Comparison of ENCODE assay signal across 21 mouse cellular contexts in the genomic region with DNA sequence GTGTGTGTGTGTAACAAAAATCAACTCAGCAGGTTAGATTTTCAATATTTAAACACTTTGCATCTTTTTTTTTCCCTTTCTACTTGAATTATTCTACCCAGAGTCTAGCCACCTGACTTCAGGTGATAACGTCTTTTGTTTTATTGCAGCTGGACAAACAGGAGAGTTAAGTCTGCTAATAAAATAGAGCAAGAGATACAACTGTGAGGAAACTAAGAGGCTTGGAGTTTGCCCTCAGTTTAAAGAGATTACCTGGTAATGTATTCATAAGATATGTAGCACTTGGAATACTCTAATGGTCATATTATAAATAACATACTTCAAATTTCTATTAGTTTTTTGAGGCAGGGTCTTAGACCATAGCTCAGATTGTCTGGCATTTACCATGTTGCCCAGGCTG. TPM values are rescaled to one million over a fixed set of nuclear protein-coding genes. Genes with fewer than 3 reads are reported as not detected.
DNase-seq lines count a peak whose midpoint lies in the region; ATAC-seq and TF ChIP-seq lines count a peak whose summit lies in the region.
"Had no signal": no experiment of that assay in that cellular context is flagged by ENCODE, and none has a peak within 500 bp of the region (broad histone marks: within the 10 kb centered on the region; RNA-seq: fewer than 3 reads in every experiment).

No protein-coding gene starts in this region.

- H3K4me3 ChIP-seq in intestine, embryonic 15.5 days (replicated peaks), result no peak overlapping the region
- no peak overlapping the region for H3K4me3 ChIP-seq in intestine, embryonic 16.5 days (ENCODE audit: low read length)
- no peak overlapping the region for H3K4me3 ChIP-seq in intestine, postnatal 0 days (ENCODE audit: low read depth, low read length)
- no peak overlapping the region for H3K4me3 ChIP-seq in heart, embryonic 10.5 days

- no peak for DNase-seq in left cerebral cortex, adult 11 months (ENCODE audit: low spot score)
- no peak for DNase-seq in spleen, postnatal 14 days (ENCODE audit: low spot score in 2 of 2)
- no peak for DNase-seq in heart, embryonic 10.5 days (ENCODE audit: low spot score)
- DNase-seq: adrenal gland, adult 2 months; adrenal gland, adult 8-10 months; adrenal gland, postnatal 10 days; adrenal gland, postnatal 14 days; adrenal gland, postnatal 25 days; adrenal gland, postnatal 36 days; B cell, adult 2 months; cerebellum, adult 11 months; cerebellum, adult 11-12 months; cerebellum, adult 18-20 months had no signal

- no peaks in the 10 kb centered on the region for H3K9me3 ChIP-seq in intestine, embryonic 15.5 days
- no peaks in the 10 kb centered on the region for H3K9me3 ChIP-seq in intestine, embryonic 16.5 days (ENCODE audit: control insufficient read depth, low read length)
- H3K9me3 ChIP-seq in intestine, postnatal 0 days (ENCODE audit: control insufficient read depth), result no peaks in the 10 kb centered on the region
- no peaks in the 10 kb centered on the region for H3K9me3 ChIP-seq in heart, embryonic 10.5 days

- no peak overlapping the region for H3K27ac ChIP-seq in intestine, embryonic 15.5 days
- H3K27ac ChIP-seq in intestine, embryonic 16.5 days (ENCODE audit: low read length), result peak overlapping the region; percentile 60
- H3K27ac ChIP-seq in intestine, postnatal 0 days (ENCODE audit: low read depth, low read length), result no peak overlapping the region
- H3K27ac ChIP-seq in heart, embryonic 10.5 days, result no peak overlapping the region

- TF ChIP-seq CTCF in intestine, postnatal 0 days (IDR thresholded peaks at IDR 0.05; ENCODE audit: low read depth), result no peak

- WGBS in intestine, embryonic 15.5 days, result 63% methylated on average over 1 of the region's 1 CpGs
- 55% methylated on average over 1 of the region's 1 CpGs for WGBS in intestine, embryonic 16.5 days
- 33% methylated on average over 1 of the region's 1 CpGs for WGBS in intestine, postnatal 0 days
- WGBS in heart, embryonic 10.5 days, result 88% methylated on average over 1 of the region's 1 CpGs

- H3K4me1 ChIP-seq in intestine, embryonic 15.5 days (replicated peaks), result 0 out of 2 replicates have a peak, but pooled peaks cover 2% of the 10 kb centered on the region
- peaks cover 6% of the 10 kb centered on the region for H3K4me1 ChIP-seq in intestine, embryonic 16.5 days (ENCODE audit: control insufficient read depth, insufficient read depth, low read length)
- peaks cover 5% of the 10 kb centered on the region; the same call in 1 of the 2 replicates for H3K4me1 ChIP-seq in intestine, postnatal 0 days (replicated peaks; ENCODE audit: control insufficient read depth, insufficient read depth, low read length)
- H3K4me1 ChIP-seq in heart, embryonic 10.5 days, result no peaks in the 10 kb centered on the region

- H3K9ac ChIP-seq in intestine, embryonic 15.5 days, result no peak overlapping the region
- H3K9ac ChIP-seq in intestine, embryonic 16.5 days (ENCODE audit: low read depth, low read length), result no peak overlapping the region
- H3K9ac ChIP-seq in intestine, postnatal 0 days (ENCODE audit: low read depth, low read length), result no peak overlapping the region

- H3K36me3 ChIP-seq in intestine, embryonic 15.5 days, result no peaks in the 10 kb centered on the region
- H3K36me3 ChIP-seq in intestine, embryonic 16.5 days (ENCODE audit: control insufficient read depth, insufficient read depth, low read length), result no peaks in the 10 kb centered on the region
- no peaks in the 10 kb centered on the region for H3K36me3 ChIP-seq in intestine, postnatal 0 days (ENCODE audit: control insufficient read depth, insufficient read depth)
- H3K36me3 ChIP-seq in heart, embryonic 10.5 days, result no peaks in the 10 kb centered on the region
- H3K36me3 ChIP-seq: G1E had no signal

- ATAC-seq in intestine, embryonic 15.5 days, result peak; percentile 77
- peak; percentile 74 for ATAC-seq in intestine, embryonic 16.5 days
- ATAC-seq in intestine, postnatal 0 days, result peak; percentile 81
- ATAC-seq: activated CD4-positive, CD25-positive, alpha-beta regulatory T cell, adult 4 months; CD4-positive, CD25-positive, alpha-beta regulatory T cell, adult 4 months; Patski had no signal

- no peak overlapping the region for H3K4me2 ChIP-seq in intestine, embryonic 15.5 days (replicated peaks)
- no peak overlapping the region for H3K4me2 ChIP-seq in intestine, embryonic 16.5 days (ENCODE audit: low read depth, low read length)
- H3K4me2 ChIP-seq in intestine, postnatal 0 days (replicated peaks; ENCODE audit: low read depth), result no peak overlapping the region

- H3K27me3 ChIP-seq in intestine, embryonic 15.5 days (replicated peaks), result no peaks in the 10 kb centered on the region
- no peaks in the 10 kb centered on the region for H3K27me3 ChIP-seq in intestine, embryonic 16.5 days (replicated peaks; ENCODE audit: control insufficient read depth, insufficient read depth, low read length)
- no peaks in the 10 kb centered on the region for H3K27me3 ChIP-seq in intestine, postnatal 0 days (replicated peaks; ENCODE audit: control insufficient read depth, insufficient read depth, low read length)
- no peaks in the 10 kb centered on the region for H3K27me3 ChIP-seq in heart, embryonic 10.5 days (ENCODE audit: insufficient read depth, poor library complexity, severe bottlenecking)
- H3K27me3 ChIP-seq: CH12.LX, Patski had no signal

RNA-seq across cellular contexts. Expression of a gene that starts 9.1 kb away (rescaled TPM):
- polyA plus RNA-seq in intestine, embryonic 15.5 days (2015; fragmentation: Nextera tagmentation; extraction: Ambion mirVana), result 5.4 and 6.3 TPM in 2 replicates
- polyA plus RNA-seq in intestine, embryonic 16.5 days (2015; fragmentation: Nextera tagmentation; extraction: Ambion mirVana), result 5.8 and 6.6 TPM in 2 replicates
- 5.9 and 6.4 TPM in 2 replicates for polyA plus RNA-seq in intestine, postnatal 0 days (2015; fragmentation: Nextera tagmentation; extraction: Ambion mirVana)
- 0.79 and 1.6 TPM in 2 replicates for polyA plus RNA-seq in heart, embryonic 10.5 days (2016; fragmentation: Nextera tagmentation; extraction: Ambion mirVana)
- polyA plus RNA-seq: G1E had no signal

RNA-seq across cellular contexts. Expression of a gene that starts 51.7 kb away (rescaled TPM):
- polyA plus RNA-seq in intestine, embryonic 15.5 days (2015; fragmentation: Nextera tagmentation; extraction: Ambion mirVana), result 26.0 and 27.0 TPM in 2 replicates
- 23.2 and 24.9 TPM in 2 replicates for polyA plus RNA-seq in intestine, embryonic 16.5 days (2015; fragmentation: Nextera tagmentation; extraction: Ambion mirVana)
- 11.1 and 11.7 TPM in 2 replicates for polyA plus RNA-seq in intestine, postnatal 0 days (2015; fragmentation: Nextera tagmentation; extraction: Ambion mirVana)
- 22.6 and 23.5 TPM in 2 replicates for polyA plus RNA-seq in heart, embryonic 10.5 days (2016; fragmentation: Nextera tagmentation; extraction: Ambion mirVana)
